Mouse (Mus musculus): ENCODE measurements at regions not wholly inside any gene's neighbourhood (a gene's known extent, or its start where the extent isn't known, plus 50 kb on each side); places are given as distances from the start of the nearest gene placed in this dataset.

- DNase-seq (ENCODE audit: low read depth, low spot score): no peak
Observed at GRCm38 (mm10) chr17:47140969-47141842, 130.8 kb upstream of the Ubr2 start.

GRCm38 (mm10) chr17:47140241-47140968 lies 130.0 kb upstream of the Ubr2 start:
- no peak for DNase-seq (ENCODE audit: low read depth, low spot score)

- no peak for DNase-seq (ENCODE audit: low read depth, low spot score)
Observed at GRCm38 (mm10) chr17:47139730-47140231, 129.4 kb upstream of the Ubr2 start.

DNA sequence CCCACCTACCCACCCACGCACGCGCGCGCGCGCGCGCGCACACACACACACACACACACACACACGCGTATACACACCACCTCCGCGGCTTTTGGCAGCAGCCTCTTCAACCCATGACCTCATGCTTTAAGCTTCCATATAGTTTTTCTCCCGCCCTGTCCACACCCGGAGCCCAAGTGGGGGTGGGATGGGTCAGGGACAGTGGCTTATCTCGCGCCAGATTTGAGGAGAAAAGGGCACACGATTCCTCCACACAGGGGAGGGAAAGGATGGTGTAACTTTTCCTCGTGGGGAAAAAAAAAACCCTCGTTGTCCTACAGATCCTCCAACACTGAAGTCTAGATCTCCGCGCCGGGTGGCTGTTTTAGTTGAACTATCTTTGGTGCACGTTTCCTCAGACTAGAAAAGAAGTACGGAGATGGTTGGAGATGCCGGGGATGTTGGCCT lies 128.8 kb upstream of the Ubr2 start:
- no peak for DNase-seq (ENCODE audit: low read depth, low spot score)

DNA sequence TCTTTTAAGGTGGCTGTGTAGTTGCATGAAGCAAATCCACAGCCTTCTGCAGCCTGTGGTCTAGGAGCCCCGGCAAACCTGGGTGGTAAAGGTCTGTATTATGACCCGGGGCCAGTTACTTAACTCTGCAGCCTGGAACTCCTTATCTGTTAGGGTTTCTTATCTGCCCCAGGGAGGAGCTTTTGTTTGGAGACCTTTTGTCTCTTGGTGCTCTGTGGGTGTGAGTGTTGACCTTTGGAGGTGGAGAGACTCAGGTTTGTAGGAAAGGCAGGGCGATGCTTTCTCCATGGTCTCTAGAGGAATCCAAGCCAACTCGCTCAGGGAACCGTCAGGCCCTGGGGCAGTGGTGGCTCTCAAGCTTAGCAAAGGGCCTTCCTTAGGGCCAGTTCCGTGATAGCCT lies 127.8 kb upstream of the Ubr2 start:
- no peak for DNase-seq (ENCODE audit: low read depth, low spot score)

GRCm38 (mm10) chr17:47135391-47135790 lies 125.0 kb upstream of the Ubr2 start:
- no peak for DNase-seq (ENCODE audit: low read depth, low spot score)

GRCm38 (mm10) chr17:47133785-47134184 lies 123.4 kb upstream of the Ubr2 start:
- no peak for DNase-seq (ENCODE audit: low read depth, low spot score)

- DNase-seq (ENCODE audit: low read depth, low spot score): no peak
Observed at GRCm38 (mm10) chr17:47127571-47127970, 117.2 kb upstream of the Ubr2 start.

- no peak for DNase-seq (ENCODE audit: low read depth, low spot score)
Observed at GRCm38 (mm10) chr17:47123576-47123975, 113.2 kb upstream of the Ubr2 start.

DNA sequence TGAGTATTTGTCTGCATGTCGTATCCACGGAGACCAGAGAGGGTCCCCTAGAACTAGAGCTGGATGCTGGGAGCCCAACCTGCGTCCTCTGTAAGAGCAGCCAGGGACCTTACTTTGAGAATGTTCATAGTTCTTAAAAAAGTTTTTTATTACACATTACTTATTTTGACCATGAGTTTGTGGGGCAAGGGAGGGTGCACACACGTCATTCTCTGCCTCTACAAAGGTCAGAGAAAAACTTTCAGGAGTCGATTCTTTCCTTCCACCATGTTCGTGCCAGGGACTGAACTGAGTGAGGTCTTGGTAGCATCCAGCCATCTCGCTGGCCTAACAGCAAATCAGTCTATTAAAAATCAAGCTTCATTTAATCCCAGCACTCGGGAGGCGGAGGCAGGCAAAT lies 111.9 kb upstream of the Ubr2 start:
- DNase-seq (ENCODE audit: low read depth, low spot score): no peak

GRCm38 (mm10) chr17:47118010-47118409 lies 107.7 kb upstream of the Ubr2 start:
- DNase-seq (ENCODE audit: low read depth, low spot score): no peak

DNA sequence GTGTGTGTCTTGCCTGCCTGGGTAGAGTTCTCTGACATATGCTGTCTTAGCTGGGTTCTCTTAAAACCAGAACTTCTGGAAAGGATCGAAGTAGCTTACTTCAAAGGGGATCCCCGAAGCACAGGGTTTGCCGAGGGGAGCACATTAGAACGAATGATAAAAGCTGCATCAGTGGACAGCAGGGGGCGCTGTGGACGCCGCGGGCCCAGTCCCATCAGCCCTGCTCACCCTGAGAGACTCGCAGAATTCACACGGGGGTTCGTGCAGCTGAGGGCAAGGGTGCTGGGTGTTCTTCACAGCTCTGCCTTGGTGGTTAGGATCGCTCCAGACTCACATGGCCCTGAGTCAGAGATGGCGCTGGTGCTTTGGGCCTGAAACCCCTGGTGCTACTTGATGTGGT lies 105.4 kb upstream of the Ubr2 start:
- DNase-seq (ENCODE audit: low read depth, low spot score): no peak

GRCm38 (mm10) chr17:47115141-47115540 lies 104.8 kb upstream of the Ubr2 start:
- DNase-seq (ENCODE audit: low read depth, low spot score): no peak

DNA sequence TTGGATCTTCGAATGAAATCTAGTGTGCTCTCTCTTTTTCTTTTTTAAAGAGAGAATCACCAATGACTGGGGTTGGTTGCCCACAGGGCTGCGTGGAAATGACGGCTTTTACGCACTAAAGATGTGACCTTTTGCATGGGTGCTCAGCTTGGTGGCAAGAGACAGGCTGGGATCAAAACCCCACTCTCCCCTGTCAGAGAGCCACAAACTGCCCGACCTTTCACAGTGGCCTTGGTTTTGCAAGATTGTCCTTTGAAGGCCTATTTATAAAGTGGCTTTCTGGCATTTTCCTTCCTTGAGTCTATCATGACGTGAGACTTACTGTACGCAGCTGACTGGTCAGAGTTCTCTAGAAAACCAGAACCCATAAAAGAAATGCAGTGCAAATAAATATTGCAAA lies 104.4 kb upstream of the Ubr2 start:
- DNase-seq (ENCODE audit: low read depth, low spot score): no peak

DNA sequence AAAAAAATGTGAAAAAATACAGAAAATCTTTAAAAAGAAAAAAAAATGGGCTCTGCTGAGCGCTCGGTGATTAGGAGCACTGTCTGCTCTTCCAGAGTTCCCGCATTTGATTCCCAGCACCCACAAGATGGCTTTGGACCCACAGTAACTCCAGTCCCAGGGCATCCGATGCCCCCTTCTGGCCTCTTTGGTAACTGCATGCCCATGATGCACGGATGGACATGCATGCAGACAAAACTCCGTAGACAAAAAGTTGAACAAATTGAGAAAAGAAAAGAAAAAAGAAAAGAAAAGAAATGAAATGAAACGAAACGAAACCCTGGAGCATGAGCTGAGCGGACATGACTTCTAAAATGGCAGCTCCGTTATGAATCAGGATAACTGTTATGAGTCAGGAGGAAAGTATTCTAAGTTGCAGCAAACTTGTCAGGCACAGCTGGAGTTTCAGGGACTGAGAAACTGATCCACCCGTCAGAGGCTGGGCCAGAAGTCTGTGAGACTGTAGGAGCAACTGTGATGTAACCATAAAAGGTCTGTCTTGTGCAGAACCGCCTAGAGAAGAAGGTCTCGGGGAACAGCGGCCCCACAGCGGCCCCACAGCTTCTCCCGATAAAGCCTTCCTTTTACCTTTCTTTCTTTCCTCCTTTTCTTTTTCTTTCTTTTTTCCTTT lies 102.3 kb upstream of the Ubr2 start:
- no peak for DNase-seq (ENCODE audit: low read depth, low spot score)

GRCm38 (mm10) chr17:47110836-47111235 lies 100.5 kb upstream of the Ubr2 start:
- DNase-seq (ENCODE audit: low read depth, low spot score): no peak

- no peak for DNase-seq (ENCODE audit: low read depth, low spot score)
Observed at GRCm38 (mm10) chr17:47104328-47104727, 94.0 kb upstream of the Ubr2 start.

DNA sequence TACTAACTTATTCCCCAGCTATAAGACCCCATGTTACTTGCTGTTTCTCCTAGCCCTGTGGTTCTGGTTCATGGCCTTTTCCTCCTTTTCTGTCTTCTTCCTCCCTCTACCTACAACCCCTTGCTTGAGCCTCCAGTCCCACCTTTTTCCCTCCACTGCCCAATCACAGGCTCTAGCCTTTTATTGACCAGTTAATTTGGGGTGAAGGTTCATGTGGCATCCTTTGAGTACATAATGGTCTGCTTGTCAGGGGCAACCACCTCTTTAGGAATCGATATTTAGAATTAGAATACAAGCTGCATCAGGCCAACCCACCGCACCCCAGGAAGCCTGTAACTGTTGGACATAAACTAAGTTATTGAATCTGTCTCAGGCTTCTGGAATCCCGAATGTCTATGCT lies 84.8 kb upstream of the Ubr2 start:
- no peak for DNase-seq (ENCODE audit: low read depth, low spot score)

- DNase-seq (ENCODE audit: low read depth, low spot score): no peak
Observed at GRCm38 (mm10) chr17:47092076-47092475, 81.7 kb upstream of the Ubr2 start.

- DNase-seq (ENCODE audit: low read depth, low spot score): no peak
Observed at GRCm38 (mm10) chr17:47089769-47090168, 79.4 kb upstream of the Ubr2 start.

DNA sequence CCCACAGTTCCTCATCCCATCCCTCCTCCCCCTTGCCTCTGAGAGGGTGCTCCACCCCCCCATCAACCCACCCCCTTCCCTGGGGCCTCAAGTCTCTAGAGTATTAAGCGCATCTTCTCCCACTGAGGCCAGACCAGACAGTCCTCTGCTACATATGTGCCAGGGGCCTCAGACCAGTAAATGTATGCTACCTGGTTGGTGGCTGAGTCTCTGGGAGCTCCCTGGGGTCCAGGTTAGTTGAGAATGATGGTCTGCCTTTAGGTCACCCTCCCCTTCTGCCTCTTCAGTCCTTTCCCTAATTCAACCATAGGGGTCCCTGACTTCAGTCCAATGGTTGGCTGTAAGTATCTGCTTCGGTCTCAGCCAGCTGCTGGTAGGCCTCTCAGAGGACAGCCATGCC lies 58.9 kb upstream of the Ubr2 start:
- no peak for DNase-seq (ENCODE audit: low read depth, low spot score)

DNA sequence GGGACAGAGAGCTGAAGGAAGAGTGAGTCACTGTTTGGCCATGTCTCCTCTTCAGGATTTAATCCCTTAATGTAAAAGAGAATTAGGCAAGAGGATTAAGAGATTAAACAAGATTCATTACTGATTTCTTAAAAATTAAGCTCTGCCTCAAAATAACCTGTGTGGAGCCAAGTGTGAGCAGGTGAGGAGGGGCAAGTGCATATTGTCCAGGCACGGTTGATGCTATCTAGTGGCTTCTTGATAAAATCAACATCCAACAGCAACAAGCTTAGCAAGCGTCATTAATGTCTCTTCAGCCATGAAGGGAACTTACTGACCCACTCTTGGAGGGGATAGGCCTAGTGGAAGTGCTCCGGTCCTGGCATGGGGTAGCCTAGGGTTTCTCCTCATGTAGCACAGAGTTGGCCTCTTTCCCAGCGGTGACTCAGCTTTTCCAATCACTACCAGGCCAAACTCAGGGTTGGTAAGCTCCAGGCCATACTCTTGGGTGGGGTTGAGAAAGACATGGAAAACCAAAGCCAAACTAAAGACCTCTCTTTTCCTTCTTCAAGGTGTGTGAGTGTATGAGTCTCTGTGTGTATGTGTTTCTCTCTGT lies 55.0 kb upstream of the Ubr2 start:
- DNase-seq (ENCODE audit: low read depth, low spot score): peak; percentile 11

All from retina, adult 2 months (tissue).